Mouse (Mus musculus) liver, postnatal 0 days (tissue): ENCODE measurements around the gene Kcnc3.

Experiments
- CTCF ChIP-seq: sonication (generic); IDR thresholded peaks from 2 replicates; pipeline ENCODE4 v1.5.1; 2016; ENCODE audit warnings: antibody characterized with exemption, low read depth
- EP300 ChIP-seq: IDR thresholded peaks from 2 replicates; pipeline ENCODE4 v1.6.1; 2016; ENCODE audit warnings: antibody characterized with exemption, low read depth, mild to moderate bottlenecking

GRCm38 (mm10) chr7:44597666-44598065 is 7.2 kb downstream of the Kcnc3 start:
- TF ChIP-seq EP300 (no peak), CTCF (no peak)
